Mouse (Mus musculus) heart, adult 8-10 months (tissue): Measurements from ENCODE around the gene Elk3. TPM values are rescaled to one million over a fixed set of nuclear protein-coding genes. Genes with fewer than 3 reads are reported as not detected.

Experiments
- DNase-seq: peaks from one replicate; pipeline ENCODE4 v3.0.0; 2022; ENCODE audit warnings: low spot score
- total RNA-seq, 4 experiments: library from RNA; stranded (reverse); gene quantifications; 2 replicates each; pipeline ENCODE4 v1.2.4; 2022

Gene Elk3
- total RNA-seq, 4 experiments from 2014 or later = 32.0 to 37.6 (median 35.2) TPM

DNA sequence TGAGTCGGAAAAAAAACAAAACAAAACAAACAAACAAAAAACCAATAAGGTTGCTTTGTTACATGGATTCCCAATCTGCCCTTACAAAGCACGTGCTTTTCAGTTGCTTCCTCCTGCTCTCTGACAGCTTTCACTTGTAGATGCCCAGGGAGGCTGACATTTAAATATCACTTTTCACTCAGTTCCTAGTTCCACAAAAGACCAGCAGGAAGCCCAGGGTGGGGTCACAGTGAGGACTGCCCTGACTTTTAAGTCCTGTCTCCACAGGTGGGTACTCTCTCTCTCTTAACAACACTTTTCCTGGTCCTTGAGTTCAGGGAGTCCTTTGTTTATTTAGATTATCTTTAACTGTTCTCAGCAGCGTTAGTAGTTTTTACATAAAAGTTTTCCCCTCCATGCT is 68.7 kb downstream of the Elk3 start:
- no peak for DNase-seq

DNA sequence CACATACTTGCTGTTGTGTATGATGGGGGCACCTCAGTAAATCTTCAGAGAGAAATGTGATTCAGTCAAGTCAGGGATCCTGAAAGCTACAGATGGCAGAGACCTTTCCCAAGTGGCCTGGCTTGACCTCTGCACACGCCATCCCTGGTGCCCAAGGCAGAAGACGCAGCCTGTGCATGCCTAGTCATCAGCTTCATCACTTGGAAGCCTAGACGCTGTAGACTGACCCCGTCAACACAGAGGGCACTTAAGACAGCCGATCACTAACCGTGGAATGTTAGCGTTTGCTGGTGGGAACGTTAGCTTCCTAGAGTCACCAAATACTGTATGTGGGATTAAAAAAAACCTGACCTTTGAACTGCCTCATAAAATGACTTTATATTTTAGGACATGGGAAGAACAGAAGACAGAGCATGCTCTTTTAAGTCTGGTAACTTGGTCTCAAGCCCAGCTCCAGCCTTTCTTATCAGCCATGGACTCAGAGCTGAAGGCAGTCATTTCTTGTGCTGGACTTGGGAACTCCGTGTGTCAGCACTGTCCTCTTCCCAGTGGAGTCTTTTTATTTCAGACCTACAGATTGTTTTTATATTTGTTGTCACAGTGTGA is 71.6 kb downstream of the Elk3 start:
- no peak for DNase-seq

DNA sequence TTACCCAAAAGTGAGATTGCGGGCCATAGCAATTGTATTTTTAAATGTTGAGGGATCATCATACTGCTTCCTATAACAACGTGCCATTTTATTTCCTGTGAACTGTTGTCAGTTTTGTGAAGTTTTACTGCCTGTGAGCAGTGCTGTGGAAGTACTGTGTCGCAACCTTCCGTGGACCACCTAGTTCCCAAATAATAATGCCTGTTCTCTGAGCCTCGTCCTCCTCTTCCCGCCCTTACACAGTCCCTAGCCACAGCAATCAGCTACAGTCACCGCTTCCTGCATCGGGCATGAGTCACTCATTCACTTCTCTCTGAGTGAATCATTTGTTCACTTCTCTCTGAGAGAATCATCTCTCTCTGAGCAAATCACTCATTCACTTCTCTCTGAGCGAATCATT is 76.2 kb downstream of the Elk3 start:
- no peak for DNase-seq

DNA sequence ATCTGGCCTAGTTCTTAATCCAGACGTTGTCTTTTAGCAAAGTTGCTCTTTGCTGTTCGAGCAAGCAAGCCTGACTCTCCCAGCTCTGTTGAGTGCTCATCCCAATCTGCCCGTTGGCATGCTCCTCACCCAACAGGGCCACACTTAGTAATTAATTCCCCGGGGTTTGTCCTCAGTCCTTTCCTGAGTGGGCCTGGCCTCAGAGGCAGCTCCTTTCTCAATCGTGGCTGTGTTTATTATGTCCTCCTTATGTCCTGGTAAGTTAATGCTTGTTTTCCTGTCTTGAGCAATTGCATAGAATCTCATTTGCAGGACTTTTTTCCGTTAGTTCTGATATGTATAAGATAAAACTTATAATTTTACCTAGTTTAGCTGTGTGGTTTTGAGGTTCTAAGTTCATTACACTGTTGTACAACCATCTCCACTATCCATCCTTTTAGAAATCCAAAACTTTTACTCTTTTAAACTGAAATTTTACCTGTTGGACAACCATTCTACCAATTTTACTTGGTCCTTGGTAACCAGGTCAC is 77.2 kb downstream of the Elk3 start:
- no peak for DNase-seq

DNA sequence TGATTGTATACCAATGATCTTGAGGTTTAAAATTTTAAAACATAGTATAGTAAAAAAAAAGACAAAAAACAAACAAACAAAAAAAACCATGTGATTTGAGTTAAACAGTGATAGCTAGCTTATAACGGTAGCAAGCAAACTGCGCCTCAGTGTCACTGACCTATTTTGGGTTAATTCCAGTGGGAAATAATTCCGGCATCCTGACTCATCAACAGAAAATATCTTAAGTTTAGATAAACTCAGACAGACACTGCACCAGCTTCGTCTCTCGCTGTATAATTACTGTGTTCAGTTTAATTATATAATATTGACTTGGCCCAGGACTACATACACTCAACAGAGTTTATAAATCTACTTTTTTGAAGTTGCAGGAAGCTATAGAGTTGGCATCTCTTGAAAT is 79.0 kb downstream of the Elk3 start:
- no peak for DNase-seq

DNA sequence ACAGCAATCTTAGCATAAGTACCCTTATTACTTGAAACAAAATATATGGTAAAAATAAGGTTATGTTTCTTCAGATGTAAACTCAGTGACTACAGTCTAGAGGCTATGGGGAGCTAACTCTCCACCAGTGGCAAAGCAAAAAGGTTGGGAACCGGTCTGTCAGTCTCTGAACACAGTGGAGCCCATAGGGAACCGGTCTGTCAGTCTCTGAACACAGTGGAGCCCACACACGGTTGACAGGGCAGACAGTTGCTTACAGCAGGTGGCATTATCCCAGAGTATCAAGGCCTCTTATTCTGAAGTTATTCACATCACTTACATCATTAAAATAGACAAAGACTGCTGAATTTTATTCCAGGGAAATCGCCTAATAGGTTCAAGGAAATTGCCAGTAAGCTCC is 79.4 kb downstream of the Elk3 start:
- DNase-seq = no peak

DNA sequence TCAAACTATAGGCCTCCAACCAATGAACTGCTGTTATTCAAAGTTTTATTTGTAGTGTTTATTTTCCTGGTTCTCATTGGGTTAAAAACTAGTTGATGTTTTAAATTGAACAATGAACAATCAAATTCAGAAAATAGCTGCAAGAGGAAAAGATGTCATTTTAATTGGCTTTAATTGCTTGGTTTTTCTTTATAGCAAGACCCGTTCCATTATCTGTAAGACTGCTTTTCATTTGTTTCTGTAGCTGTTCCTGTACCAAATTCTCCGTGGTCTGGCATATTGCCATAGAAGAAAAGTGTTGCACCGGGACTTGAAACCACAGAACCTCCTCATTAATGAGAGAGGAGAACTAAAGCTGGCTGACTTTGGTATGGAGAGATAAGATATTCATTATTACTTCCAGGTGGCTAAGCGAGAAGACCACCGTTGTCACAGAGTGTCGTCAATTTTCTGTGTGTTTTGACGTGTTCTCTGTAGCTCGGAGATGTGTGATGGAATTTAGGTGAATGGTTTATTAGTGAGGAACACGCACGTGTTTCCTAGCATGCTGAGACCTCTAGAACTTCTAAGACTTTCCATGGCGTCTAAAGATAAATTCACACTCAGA is 82.4 kb downstream of the Elk3 start:
- DNase-seq = no peak

DNA sequence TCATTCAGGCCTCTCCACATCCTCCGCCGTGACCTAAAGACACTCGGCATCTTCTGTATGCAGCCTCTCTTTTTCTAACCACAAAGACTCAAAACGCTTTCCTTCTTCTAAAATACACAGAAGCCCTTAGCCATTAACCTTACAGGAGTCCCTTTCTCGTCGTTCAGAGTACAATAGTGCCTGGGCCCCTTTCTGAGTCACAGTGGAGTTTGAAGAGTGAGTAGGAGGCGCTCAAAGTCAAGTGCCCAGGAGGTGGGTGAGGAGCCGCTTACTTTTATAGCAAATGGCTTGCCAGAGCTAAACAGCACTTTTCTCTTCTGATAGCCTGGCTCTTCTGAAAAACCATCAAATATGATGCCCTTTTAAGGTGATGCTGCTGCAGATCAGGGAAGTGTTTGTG is 83.0 kb downstream of the Elk3 start:
- DNase-seq = no peak

DNA sequence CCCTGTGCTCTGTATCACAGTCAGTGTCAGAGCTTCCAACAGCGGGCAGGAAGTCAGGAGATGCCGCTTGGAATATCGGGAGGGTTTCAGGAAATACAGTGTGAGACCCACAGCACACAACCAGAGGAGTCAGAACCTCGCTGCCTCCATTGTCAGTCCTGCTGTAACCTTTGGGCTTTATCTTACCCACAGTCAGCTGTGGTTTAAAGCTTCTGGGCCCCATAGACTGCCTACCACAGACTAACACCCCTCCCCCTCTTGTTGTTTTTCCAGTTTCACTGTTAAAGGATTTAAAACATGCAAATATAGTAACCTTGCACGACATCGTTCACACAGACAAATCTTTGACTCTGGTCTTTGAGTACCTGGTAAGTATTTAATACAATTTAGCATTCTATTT is 85.2 kb downstream of the Elk3 start:
- no peak for DNase-seq

DNA sequence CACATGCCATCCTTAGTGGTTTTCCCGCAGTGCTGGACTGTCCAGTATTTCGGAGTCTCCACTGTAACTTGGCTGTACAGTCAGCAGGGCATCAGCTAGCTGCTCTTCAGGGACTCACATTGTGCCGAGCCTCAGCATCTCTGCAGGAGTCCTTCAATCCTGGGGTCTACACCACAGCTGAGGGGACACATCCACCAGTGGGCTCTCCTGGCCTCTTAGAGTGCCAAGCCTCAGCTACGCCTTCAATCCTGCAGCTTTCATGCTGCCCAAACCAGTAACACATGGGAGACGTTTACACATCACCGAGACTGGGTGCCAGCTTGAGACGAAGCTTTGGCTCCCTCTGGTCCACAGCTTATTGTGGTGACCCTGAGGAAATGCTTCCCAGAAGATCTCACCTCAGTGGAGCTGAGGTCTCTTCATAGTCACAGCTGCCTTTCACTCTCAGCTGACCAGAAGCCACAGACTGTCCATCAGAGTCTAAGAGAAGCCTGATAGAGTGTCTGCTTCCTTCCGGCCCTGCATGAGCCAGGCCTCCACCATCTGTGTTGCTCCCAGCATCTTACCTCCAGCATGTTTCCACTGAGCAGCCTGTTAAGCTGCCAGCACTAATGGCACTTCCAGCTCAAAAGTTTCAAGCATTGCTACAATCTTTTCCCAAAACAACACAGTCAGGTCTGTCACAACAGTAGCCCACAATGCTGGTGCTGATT is 95.7 kb downstream of the Elk3 start:
- no peak for DNase-seq

DNA sequence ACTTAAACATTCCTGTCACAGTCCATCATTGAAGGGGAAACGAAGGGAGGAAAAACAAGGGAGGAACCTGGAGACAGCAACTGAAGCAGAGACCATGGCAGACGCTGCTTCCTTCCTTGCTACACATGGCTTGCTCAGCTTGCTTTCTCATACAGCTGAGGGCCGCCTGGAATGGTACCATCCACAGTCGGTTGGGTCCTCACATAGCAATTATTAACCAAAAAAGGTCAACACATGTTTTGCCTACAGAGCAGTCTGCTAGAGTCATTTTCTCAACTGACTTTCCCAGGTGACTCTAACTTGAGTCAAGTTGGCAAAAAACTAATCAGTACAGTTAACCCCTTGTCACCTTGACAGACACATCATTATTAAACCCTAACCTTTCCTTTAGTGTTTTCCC is 96.7 kb downstream of the Elk3 start:
- DNase-seq = no peak

DNA sequence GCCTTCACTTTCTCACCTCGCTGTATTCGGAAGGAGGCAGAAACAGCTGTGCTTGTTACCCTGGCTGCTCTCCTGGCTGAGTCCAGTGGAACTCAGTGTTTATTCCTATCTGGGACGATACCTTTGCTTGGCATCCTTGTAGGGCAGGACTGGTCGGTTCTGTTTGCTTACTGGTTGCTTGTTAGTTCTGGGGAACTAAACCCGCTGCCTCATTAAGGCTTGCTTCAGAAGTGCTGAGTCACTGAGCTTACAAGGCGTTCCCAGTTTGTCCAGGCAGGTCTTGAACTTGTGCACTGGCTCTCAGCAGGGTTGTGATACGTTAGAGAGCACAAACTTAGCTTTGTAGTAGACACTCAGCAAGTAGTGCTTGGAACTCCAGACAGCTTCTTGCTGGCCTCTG is 97.6 kb downstream of the Elk3 start:
- no peak for DNase-seq

DNA sequence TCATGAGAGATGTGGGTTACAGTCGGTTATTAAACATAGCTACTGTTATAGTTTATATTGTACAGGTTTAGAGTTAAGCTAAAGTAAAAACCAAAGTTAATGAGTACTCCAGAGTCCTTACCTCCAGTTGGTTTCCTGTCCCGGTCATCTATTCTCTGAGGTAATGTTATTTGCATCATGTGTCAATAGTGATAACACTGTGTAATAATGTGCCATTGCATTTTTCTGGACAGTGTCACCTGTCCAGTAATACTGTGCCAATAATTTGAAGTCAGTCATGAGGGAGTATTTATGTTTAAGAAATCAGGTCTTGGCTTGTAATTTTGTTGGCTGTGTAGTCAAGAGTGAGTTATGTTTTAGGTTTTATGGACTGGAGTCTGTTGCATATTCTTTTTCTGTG is 98.2 kb downstream of the Elk3 start:
- DNase-seq = no peak

DNA sequence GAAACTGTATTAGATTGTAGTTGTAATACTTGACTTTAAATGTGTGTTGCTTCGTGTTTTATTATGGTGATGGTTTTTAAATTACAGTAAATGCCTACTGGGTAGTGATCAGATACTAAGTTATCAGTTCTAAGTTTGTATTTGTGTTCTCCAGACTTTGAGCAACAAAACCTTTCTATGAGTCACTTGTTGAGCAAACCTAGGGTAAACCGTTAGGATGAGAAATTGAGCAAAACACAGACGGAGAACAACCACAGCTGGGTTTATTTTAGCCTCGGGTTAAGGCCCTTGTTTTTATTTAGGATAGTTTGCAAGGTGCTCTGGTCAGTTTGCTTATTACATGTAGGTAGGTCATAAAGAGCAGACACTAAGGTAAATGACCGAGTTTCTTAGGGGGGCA is 103.8 kb downstream of the Elk3 start:
- DNase-seq = no peak

DNA sequence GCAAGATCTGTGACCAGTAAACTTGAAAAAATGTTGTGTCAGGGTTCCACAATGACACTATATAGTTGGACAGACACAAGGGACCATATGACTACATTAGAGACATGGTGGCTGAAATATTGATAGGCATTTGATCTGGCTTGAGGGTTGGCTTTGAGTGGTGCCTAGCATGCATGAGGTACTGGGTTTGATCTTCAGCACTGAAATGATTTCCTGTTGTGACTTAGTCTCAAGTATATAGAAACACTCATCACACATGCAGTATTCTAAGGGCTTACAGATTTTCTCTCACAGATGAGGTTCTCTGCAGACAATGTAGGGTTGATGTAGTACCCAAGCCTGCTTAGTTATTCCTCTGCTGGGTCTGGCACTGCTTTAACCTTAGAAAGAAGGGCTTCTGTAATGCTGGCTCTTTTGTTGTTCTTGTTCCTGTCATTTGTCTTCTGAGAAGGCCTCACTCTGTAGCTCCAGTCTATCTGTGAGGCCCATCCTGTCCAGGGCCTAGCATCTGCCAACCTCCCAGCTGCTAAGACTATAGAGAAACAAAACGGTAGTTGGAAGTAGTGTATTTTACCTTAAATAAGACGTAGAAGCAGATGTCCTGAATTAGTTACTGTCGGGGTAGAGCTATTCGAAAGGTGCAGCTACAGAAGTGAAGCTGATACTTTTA is 105.5 kb downstream of the Elk3 start:
- no peak for DNase-seq

DNA sequence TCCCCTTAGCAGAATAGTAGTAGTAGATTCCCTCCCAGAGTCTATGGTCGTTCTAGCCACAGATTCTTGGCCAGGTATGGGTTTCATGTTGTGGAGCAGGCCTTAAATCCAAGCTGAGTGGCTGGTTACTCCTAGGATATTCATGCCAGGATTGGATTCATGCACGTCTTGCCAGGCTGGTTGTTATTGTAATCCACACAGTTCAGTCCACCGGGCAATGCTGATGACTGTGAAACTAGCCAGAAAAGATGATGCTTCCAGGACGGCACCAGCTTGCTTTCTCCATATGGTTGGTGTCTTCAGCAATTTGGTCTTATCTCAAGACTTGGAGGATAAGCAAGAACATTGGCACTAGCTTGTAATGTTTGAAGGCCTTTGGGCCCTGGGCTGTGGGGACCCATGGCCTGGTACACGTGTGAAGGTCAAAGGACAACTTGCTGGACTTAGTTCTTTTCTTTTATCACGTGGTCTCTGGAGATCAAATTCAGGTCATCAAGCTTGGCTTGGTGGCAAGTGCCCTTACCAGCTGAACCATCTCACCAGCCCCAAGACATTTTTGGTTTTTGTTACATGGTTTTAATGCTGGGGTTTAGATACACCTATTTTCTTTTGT is 109.0 kb downstream of the Elk3 start:
- DNase-seq = no peak

DNA sequence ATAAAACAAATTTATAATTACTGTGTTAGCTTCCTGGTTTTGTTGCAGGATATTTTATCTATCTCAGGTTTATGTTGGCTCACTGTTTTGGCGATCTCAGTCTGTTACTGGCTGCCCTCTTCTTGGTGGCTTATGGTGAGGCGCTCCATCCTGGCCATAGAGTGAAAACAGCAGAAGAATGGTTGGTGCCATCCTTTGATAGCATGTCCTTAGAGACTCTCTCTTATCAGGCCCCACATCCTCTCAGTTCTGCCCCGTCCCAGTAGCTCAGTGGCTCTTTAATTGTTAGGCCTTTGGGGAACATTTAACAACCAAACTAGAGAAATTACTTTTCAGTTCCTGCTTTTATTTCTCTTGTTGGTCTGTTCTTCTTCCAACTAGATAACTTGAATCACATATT is 112.0 kb downstream of the Elk3 start:
- no peak for DNase-seq

Other genes with a start within 250 kb of the Elk3 start
- under 1 TPM; 0.52 to 1.00 (median 0.70) TPM for gene Cfap54, start 229.5 kb downstream of the Elk3 start, total RNA-seq
- gene Cdk17, start 150.3 kb downstream of the Elk3 start, total RNA-seq = 10 to 100 TPM; 12.3 to 18.1 (median 16.0) TPM
- 10 to 100 TPM; 32.4 to 38.7 (median 33.0) TPM for gene Lta4h, start 142.3 kb upstream of the Elk3 start, total RNA-seq
- under 1 TPM in 3 of 4 experiments, not detected in 1; 0.05 to 0.29 (median 0.25) TPM for gene Hal, start 177.6 kb upstream of the Elk3 start, total RNA-seq
- not detected for gene Amdhd1, start 228.9 kb upstream of the Elk3 start, total RNA-seq
- not detected for gene Ccdc38, start 229.5 kb upstream of the Elk3 start, total RNA-seq